Mouse (Mus musculus) kidney, adult 2 months (tissue): ENCODE measurements at regions not wholly inside any gene's neighbourhood (a gene's known extent, or its start where the extent isn't known, plus 50 kb on each side); places are given as distances from the start of the nearest gene placed in this dataset.

Source experiments
- CTCF ChIP-seq: fragments of 200-500 bp; conservative IDR thresholded peaks from 2 replicates; pipeline ENCODE4 v1.5.1; 2011; ENCODE audit warnings: low read depth, mild to moderate bottlenecking, control low read depth, low read length, moderate library complexity, mixed read lengths; ENCODE audit not compliant: insufficient read depth, insufficient read length
- POLR2A ChIP-seq: fragments of 200-500 bp; IDR thresholded peaks from one replicate; pipeline ENCODE4 v1.6.1; 2011; ENCODE audit warnings: low read depth, low read length, control low read depth

GRCm38 (mm10) chr8:33980999-33981398 lies 130.5 kb downstream of the Gm10131 start:
- TF ChIP-seq POLR2A (no peak), CTCF (no peak)
